Mouse (Mus musculus) spleen, adult 12 weeks (tissue): Measurements from ENCODE around the gene Shisa5.

Source experiments
- DNase-seq: peaks from one replicate; pipeline ENCODE4 v3.0.0; 2022; ENCODE audit warnings: low spot score

Shisa5 gene

GRCm38 (mm10) chr9:109022866-109023685 is 15.3 kb upstream of the Shisa5 start:
- no peak for DNase-seq

GRCm38 (mm10) chr9:109027521-109027920 is 10.8 kb upstream of the Shisa5 start:
- no peak for DNase-seq

DNA sequence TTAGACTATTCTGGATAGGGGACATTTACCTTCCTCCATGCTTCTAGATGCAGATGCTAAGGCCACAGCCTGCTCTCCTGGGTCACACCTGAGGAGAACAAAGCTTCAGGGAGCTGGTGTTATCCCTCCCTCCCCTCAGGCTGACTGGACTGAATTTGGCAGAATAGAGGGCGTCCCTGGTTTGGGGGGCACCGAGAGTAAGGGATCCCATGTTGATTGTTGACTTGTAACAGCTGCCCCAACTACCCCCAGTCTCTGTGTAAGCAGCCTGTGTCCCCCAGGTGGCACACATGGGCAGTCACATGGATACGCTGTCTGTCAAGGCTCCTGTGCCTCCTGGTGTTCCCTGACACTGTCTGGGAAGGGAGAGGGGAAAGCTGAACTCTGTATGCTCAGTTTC is 9.9 kb upstream of the Shisa5 start:
- no peak for DNase-seq

GRCm38 (mm10) chr9:109028919-109029318 is 9.4 kb upstream of the Shisa5 start:
- DNase-seq: no peak

- DNase-seq: no peak
Observed at GRCm38 (mm10) chr9:109030312-109030711, 8.1 kb upstream of the Shisa5 start.

GRCm38 (mm10) chr9:109031001-109031400 is 7.4 kb upstream of the Shisa5 start:
- no peak for DNase-seq

DNA sequence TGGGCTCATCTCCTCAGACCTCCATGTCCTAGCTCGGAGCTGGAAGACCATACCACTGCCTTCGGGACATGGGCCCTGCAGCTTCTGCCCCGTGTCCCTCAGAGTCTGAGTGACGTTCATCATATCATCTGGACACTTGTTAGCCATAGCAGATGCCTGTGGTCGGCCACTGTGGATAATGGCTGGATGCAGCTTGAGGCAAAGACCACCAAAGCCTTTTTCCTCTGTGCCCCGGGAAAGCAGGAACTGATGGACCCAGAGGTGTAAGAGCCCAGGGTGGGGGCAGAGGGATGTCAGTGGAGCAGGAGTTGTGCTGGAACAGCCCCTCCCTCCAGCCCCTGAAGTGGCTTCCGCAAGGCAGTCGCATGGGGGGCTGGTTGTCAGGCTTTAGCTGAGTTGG is 6.7 kb upstream of the Shisa5 start:
- no peak for DNase-seq

- no peak for DNase-seq
Observed at GRCm38 (mm10) chr9:109032435-109032834, 5.9 kb upstream of the Shisa5 start.

GRCm38 (mm10) chr9:109038901-109039364 is 568 bp downstream of the Shisa5 start:
- no peak for DNase-seq

DNA sequence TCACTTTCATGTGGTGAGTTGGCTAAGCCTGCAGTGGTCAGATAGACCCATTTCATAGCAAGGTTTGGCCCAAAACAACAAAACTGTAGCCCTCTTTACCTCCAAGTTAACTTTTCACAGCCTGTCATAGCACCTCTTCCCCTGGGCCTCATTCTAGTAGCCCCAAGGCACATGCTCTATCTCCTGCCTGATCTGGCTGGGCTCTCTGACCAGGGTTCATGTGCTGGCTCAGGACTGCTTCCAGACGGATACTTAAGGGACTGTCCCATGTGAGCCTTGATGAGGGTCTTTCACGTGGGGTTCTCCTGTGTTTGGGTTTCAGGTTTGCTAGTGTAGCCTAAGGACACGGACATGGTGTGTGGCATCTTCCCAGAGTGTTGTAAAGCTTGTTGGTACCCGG is 1.3 kb downstream of the Shisa5 start:
- no peak for DNase-seq

- DNase-seq: no peak
Observed at GRCm38 (mm10) chr9:109040216-109040615, 1.9 kb downstream of the Shisa5 start.

DNA sequence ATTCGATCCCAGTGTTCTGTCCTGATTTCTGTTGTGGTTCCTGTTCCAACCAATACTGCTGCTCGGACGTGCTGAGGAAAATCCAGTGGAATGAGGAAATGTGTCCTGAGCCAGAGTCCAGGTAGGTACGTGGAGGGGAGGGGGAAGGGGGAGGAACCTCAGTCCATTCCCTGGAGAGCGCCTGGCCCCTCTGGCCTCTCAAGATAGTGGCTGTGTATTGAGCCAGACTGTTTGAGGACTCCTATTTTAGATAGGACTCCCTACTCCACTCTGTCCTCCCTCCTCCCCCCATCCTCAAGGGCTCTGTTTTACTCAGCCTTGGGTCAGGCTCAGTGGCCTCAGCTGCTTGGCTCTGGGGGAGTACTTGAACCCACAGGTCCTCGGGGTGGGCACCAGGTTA is 2.5 kb downstream of the Shisa5 start:
- no peak for DNase-seq

DNA sequence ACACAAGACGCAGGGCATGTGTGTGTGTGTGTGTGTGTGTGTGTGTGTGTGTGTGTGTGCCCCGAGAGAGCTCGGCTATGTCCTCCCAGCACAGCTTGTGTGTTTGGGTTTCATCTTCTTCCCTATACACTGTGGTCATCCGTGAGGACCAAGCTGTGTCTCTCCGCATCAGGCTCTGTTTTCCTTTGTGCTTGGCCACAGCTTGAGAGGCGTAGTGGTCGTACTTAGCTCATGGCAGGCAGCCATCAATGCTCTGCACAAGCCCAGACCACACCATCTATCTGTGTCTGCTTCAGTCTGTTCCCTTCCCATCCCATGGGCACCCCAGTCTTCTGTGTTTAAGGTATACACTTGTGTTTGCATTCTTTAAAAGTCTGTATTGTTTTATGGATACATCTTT is 3.0 kb downstream of the Shisa5 start:
- DNase-seq: no peak

DNA sequence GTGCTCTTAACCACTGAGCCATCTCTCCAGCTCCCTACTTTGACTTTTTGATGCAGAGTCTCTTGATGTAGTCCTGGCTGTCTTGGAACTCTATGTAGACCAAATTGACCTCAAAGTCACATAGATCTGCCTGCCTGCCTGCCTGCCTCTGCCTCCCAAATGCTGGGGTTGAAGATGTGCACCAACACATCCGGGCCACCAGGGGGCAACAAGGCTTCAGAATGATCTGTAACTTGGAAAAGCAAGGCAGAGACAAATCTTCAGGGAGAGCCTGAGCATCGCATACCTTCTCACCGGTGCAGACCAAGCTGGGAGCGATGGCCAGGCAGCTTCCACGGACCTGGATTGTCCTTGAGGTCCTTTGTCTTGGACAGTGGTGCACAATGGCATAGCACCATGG is 7.9 kb downstream of the Shisa5 start:
- DNase-seq: peak; percentile 62

GRCm38 (mm10) chr9:109049316-109049715 is 11.0 kb downstream of the Shisa5 start:
- no peak for DNase-seq

- DNase-seq: no peak
Observed at GRCm38 (mm10) chr9:109049996-109050673, 11.8 kb downstream of the Shisa5 start.

- no peak for DNase-seq
Observed at GRCm38 (mm10) chr9:109050674-109050997, 12.3 kb downstream of the Shisa5 start.

DNA sequence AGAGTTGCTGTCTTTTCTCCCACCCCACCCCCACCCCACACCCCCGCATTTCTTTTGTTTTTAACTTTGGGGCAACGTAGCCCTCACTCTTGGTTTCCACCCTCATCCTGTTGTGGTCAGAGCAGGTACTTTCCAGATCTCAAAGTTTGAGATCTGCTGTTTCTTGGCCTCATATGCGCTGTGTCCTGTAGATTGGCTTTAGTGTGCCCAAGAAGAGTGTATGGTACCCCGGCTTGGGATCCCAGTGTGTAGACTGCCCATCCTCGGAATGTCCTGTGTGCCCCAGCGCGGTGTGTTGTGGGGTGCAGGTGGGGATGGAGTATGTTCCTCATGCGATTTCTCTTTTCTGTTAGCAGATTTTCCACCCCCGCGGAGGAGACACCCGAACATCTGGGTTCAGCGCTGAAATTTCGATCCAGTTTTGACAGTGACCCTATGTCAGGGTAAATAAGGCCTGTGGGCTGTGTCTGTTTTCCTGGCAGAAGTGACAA is 12.7 kb downstream of the Shisa5 start:
- DNase-seq: no peak

GRCm38 (mm10) chr9:109051651-109052489 is 13.5 kb downstream of the Shisa5 start:
- peak; percentile 59 for DNase-seq

DNA sequence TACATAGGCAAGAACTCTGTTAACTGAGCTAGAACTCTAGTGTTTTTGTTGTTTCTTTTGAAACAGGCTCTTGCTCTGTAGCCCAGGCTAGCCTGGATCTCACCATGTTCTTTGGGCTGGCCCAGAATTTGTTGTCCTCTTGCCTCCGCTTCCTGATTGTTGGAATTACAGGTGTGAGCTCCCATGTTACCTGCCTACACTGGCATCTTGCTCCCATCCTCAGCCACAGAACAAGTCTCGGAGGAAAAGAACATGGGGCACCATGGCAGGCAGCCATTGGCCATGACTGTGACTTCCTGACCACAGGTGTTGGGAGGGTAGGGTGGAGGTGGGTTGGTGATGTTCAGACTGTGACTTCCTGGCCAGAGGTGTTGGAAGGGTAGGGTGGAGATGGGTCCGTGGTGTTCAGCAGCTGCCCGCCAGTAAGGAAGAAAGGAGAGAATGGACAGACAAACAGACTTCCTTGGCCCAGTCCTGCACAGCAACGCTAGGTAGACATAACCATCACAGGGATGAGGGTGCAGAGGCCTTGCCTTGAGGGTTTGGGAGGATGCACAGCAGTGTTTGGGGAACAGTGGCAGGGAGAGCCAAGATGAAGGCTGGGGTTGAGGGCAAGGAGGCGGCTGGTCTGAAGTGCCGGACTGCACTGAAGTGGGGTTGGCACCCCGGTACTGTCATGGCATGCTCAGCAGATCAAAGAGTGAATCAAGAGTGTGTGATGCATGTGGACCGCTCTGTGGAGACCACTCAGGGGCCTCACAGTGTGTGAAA is 14.3 kb downstream of the Shisa5 start:
- no peak for DNase-seq

GRCm38 (mm10) chr9:109053366-109053765 is 15.0 kb downstream of the Shisa5 start:
- DNase-seq: no peak

DNA sequence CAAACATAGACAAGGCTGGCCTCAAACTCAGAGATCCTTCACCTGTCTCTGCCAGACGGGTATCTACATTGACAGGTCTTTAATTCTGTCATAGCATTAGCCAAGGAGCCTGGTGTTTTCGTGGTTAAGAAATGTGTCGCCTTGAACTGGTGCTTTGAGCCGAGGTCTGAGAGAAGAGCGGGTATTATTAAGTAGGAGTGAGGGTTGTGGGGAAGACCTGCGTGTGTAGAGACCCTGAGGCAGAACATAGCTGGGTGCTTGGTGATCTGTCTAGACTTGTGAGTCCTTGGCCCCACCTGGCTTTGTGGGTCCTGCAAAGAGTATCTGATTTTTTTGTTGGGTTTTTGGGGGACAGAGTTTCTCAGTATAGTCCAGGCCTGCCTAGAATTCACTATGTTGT is 15.5 kb downstream of the Shisa5 start:
- no peak for DNase-seq
